Mouse (Mus musculus): ENCODE data around the gene Knstrn.

Gene Knstrn

GRCm38 (mm10) chr2:118790551-118791525 is 23.0 kb upstream of the Knstrn start:
- DNase-seq (ENCODE audit: low read depth), result peak; percentile 27

- no peak for DNase-seq (ENCODE audit: low read depth)
These were observed 22.1 kb upstream of the Knstrn start for GRCm38 (mm10) chr2:118791591-118792258.

DNA sequence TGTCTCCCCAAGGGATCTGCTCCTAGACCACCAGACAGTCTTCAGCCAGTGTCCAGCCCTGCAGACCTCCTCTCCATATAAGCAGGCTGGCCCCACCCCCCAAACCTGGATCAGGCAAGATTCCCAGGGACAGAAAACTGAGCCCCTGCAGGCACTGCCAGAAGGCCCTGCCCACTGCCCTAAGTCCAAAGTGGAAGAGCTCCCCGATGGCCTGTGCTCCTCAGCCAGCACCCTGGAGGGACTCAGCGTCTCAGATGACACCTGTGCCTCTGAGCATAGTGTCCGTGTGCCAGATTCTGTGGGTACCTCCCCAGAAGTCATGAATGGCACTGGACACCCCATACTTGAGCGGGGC is 21.6 kb upstream of the Knstrn start:
- no peak for DNase-seq (ENCODE audit: low read depth)

- no peak for DNase-seq (ENCODE audit: low read depth)
These were observed 20.2 kb upstream of the Knstrn start for GRCm38 (mm10) chr2:118793636-118794035.

- no peak for DNase-seq (ENCODE audit: low read depth)
These were observed 11.2 kb upstream of the Knstrn start for GRCm38 (mm10) chr2:118802542-118803118.

- DNase-seq (ENCODE audit: low read depth), result peak; percentile 3
These were observed 9.3 kb upstream of the Knstrn start for GRCm38 (mm10) chr2:118804474-118804873.

GRCm38 (mm10) chr2:118805137-118805536 is 8.7 kb upstream of the Knstrn start:
- DNase-seq (ENCODE audit: low read depth), result no peak

DNA sequence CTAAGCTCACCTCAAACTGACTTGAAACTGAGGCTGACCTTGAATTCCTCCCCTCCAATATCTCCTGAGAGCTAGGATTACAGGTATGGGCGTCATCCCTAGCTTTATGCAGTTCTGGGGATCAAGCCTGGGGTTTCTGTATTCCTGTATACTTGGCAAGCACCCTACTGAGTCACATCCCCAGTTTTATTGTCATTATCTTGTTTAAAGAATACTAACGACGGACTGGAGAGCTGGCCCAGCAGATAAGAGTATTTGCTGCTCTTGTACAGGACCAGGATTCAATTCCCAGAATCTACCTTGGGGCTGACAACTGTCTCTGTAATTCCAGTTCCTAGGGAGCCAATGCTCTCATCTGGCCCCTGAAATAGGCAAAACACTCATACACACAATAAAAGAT is 8.0 kb upstream of the Knstrn start:
- DNase-seq (ENCODE audit: low read depth), result no peak

GRCm38 (mm10) chr2:118806860-118807259 is 6.9 kb upstream of the Knstrn start:
- no peak for DNase-seq (ENCODE audit: low read depth)

DNA sequence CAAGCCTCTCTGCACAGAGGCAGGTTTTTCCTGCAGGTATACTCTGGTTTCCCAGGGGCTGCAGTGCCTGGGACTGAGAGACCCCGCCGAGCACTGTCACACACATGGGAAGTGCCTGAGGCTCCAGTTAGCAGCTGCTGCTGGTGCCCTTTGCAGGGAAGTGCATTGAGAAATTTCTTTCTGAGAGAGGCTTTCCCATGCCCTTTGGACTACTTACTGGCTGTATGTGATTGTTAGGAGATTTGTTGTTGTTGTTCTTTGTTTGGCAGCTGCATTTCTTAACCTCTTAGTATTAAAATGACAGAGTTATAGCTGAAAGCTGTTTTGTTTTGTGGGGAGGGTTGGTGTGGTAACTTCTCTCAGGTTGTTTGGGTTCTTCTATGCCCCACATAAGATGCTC is 2.9 kb upstream of the Knstrn start:
- no peak for DNase-seq (ENCODE audit: low read depth)

DNA sequence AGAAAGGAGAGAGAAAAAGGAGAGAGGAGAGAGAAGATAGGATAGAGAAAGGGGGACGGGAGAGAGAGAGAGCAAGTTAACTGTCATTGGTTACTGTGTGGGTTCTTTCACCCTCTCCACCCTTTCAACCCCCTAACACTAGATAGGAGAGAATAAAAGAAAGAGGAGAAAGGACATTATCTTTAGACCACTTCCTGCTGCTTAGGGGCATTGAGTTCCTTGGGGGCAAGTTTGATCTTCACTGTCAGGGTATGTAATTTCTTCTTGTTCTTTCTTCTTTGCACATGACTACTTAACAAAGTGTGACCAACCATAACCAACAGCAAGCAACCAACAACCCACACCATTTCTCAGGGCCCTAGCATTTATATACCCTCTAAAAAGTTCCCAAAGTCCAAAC is 1.1 kb upstream of the Knstrn start:
- DNase-seq (ENCODE audit: low read depth), result no peak

- no peak for DNase-seq (ENCODE audit: low read depth)
These were observed 9.0 kb downstream of the Knstrn start for GRCm38 (mm10) chr2:118822800-118823199.

DNA sequence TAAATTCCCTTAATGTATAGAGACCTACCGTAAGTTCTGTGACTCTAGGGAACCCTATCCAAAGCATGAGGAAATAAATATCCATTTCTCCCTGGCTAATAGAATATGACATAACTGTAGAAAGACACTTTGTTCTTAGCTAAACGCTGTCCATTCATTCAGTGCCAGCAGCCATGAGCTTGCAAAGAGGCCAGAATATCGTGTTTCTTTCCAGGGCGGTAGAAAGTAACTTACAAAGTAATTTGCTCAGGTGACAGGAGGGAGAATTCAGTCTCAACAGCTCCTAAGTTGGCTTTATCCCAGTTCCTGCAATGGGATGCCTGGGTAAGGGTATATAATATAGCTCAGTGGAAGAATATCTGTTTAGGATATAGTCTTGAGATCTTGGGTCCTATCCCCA is 10.6 kb downstream of the Knstrn start:
- DNase-seq (ENCODE audit: low read depth), result no peak

- DNase-seq (ENCODE audit: low read depth), result no peak
These were observed 15.3 kb downstream of the Knstrn start for GRCm38 (mm10) chr2:118829096-118829495.

DNA sequence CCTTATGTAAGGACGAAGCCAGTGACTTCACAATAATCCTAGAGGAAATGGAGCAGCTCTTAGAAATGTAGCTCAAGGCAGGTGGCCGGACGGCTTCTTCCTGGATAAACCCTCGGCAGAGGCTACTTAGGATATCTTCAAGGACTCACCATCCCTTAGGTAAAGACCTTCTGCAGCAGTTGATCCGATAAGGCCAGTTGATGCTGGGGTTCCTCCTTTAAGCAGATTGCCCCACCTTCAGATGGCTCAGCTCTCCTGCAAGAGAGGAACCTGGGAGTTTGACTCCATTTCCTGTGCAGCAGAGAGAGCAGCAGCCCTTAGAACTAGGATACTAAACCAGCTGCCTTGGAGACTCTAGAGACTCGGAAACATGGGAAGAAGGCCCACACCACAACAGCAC is 20.3 kb downstream of the Knstrn start:
- DNase-seq (ENCODE audit: low read depth), result no peak

- no peak for DNase-seq (ENCODE audit: low read depth)
These were observed 21.3 kb downstream of the Knstrn start for GRCm38 (mm10) chr2:118835115-118835514.

GRCm38 (mm10) chr2:118838330-118838729 is 24.5 kb downstream of the Knstrn start:
- DNase-seq (ENCODE audit: low read depth), result no peak

DNA sequence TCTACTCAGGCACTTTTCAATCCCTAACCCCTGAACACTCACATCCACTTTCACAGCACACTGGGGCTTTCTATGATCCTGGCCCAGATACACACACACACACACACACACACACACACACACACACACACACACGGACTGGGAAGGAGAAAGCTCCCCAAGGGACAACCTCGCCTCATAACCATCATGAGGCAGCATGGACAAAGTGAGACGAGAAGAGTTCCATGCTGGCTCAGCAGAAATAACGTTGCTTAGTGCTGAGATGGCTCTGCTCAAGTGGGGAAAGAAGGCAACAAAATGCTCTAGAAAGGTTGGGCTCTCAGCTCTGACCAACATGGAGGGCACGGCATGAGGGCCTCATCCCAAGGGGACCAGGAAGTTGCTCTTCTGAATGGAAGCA is 27.4 kb downstream of the Knstrn start:
- no peak for DNase-seq (ENCODE audit: low read depth)

DNA sequence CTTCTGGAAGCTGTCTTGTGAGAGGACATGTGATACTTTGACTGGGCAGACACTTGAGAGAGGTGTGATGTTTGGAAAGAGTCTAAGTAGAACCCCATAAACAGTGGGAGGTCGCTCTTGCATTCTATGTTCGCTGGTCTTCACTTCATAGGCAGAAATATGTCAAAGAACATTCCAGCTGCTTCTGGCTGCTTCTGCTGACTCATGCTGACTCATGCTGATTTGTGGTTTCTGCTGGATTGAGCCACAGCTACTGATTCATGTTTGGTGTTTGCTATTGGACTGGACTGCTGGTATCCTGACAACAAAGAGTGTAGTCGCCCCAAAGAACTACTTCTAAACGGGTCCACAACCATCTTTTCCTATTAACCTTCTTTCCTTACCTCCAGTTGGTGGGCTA is 28.0 kb downstream of the Knstrn start:
- DNase-seq (ENCODE audit: low read depth), result no peak

- no peak for DNase-seq (ENCODE audit: low read depth)
These were observed 30.6 kb downstream of the Knstrn start for GRCm38 (mm10) chr2:118844427-118844826.

GRCm38 (mm10) chr2:118846246-118846645 is 32.4 kb downstream of the Knstrn start:
- no peak for DNase-seq (ENCODE audit: low read depth)

- DNase-seq (ENCODE audit: low read depth), result no peak
These were observed 38.0 kb downstream of the Knstrn start for GRCm38 (mm10) chr2:118851756-118852155.
